Mouse (Mus musculus) heart, postnatal 36 days (tissue): ENCODE results near the gene Fat1. TPM values are rescaled to one million over a fixed set of nuclear protein-coding genes. Genes with fewer than 3 reads are reported as not detected.

Experiments
- DNase-seq, 2 experiments: peaks; one replicate each; pipeline ENCODE4 v3.0.0; 2021 to 2022
- intact Hi-C: fragments of 180-260 bp; cut with DNase I; formaldehyde crosslinking; loops from one replicate; pipeline ENCODE4 v1.15.1; 2025
- total RNA-seq, 2 experiments: library from RNA; stranded (reverse); gene quantifications; 2 replicates each; pipeline ENCODE4 v1.2.3; 2021

Fat1 gene
- 10 to 100 TPM; 14.9 to 19.2 TPM for total RNA-seq

- intact Hi-C loops: loop anchor here (5.0 to 10.0 kb wide), 3 partner anchors 243 to 590 kb away; no protein-coding TSS in a partner anchor
- DNase-seq: peak; percentile 84 to 88
Observed at GRCm38 (mm10) chr8:44934850-44935497, at the start of gene Fat1. Gene Fat1 (plus strand): TSS chr8:44935447.

GRCm38 (mm10) chr8:44894626-44895025 lies 40.6 kb upstream of the Fat1 start:
- intact Hi-C loops: no loop called here
- DNase-seq: no peak

- intact Hi-C loops: no loop called here
- no peak for DNase-seq
Observed at GRCm38 (mm10) chr8:44899575-44899991, 35.7 kb upstream of the Fat1 start.

- DNase-seq: no peak
- intact Hi-C loops: no loop called here
Observed at GRCm38 (mm10) chr8:44911126-44911903, 23.9 kb upstream of the Fat1 start.

- DNase-seq: no peak
- intact Hi-C loops: no loop called here
Observed at GRCm38 (mm10) chr8:44919487-44920082, 15.7 kb upstream of the Fat1 start.

- intact Hi-C loops: no loop called here
- DNase-seq: no peak
Observed at GRCm38 (mm10) chr8:44920379-44921032, 14.7 kb upstream of the Fat1 start.

GRCm38 (mm10) chr8:44924995-44925394 lies 10.3 kb upstream of the Fat1 start:
- intact Hi-C loops: no loop called here
- DNase-seq: no peak

- intact Hi-C loops: loop anchor here (10.0 kb wide), 1 partner anchor 585 kb away; no protein-coding TSS in a partner anchor
- no peak for DNase-seq
Observed at GRCm38 (mm10) chr8:44930058-44930457, 5.2 kb upstream of the Fat1 start.

GRCm38 (mm10) chr8:44932546-44933342 lies 2.5 kb upstream of the Fat1 start:
- intact Hi-C loops: loop anchor here (10.0 kb wide), 1 partner anchor 588 kb away; no protein-coding TSS in a partner anchor
- DNase-seq: no peak

GRCm38 (mm10) chr8:44933478-44933877 lies 1.8 kb upstream of the Fat1 start:
- DNase-seq: no peak
- intact Hi-C loops: loop anchor here (10.0 kb wide), 1 partner anchor 589 kb away; no protein-coding TSS in a partner anchor

- intact Hi-C loops: loop anchor here (10.0 kb wide), 1 partner anchor 590 kb away; no protein-coding TSS in a partner anchor
- DNase-seq: no peak
Observed at GRCm38 (mm10) chr8:44934416-44934815, 831 bp upstream of the Fat1 start.

GRCm38 (mm10) chr8:44935741-44936140 lies 494 bp downstream of the Fat1 start:
- intact Hi-C loops: loop anchor here (5.0 to 10.0 kb wide), 3 partner anchors 243 to 591 kb away; no protein-coding TSS in a partner anchor
- peak; percentile 80 to 83 for DNase-seq

GRCm38 (mm10) chr8:44936481-44936961 lies 1.3 kb downstream of the Fat1 start:
- DNase-seq: no peak

GRCm38 (mm10) chr8:44937141-44937825 lies 2.0 kb downstream of the Fat1 start:
- intact Hi-C loops: loop anchor here (1.0 to 10.0 kb wide), 4 partner anchors 49 to 592 kb away; no protein-coding TSS in a partner anchor
- DNase-seq: peak; percentile 59 to 67

More at GRCm38 (mm10) chr8:44936481-44936961, 1.3 kb downstream of the Fat1 start:
- intact Hi-C loops: loop anchor here (5.0 to 10.0 kb wide), 3 partner anchors 244 to 592 kb away; no protein-coding TSS in a partner anchor

- intact Hi-C loops: loop anchor here (1.0 to 10.0 kb wide), 5 partner anchors 23 to 593 kb away; no protein-coding TSS in a partner anchor
Observed at GRCm38 (mm10) chr8:44937905-44938642, 2.8 kb downstream of the Fat1 start.

GRCm38 (mm10) chr8:44938643-44938979 lies 3.4 kb downstream of the Fat1 start:
- intact Hi-C loops: loop anchor here (2.0 to 10.0 kb wide), 4 partner anchors 22 to 594 kb away; no protein-coding TSS in a partner anchor
- no peak for DNase-seq

More at GRCm38 (mm10) chr8:44937905-44938642, 2.8 kb downstream of the Fat1 start:
- peak; percentile 90 to 92 for DNase-seq

GRCm38 (mm10) chr8:44945577-44945976 lies 10.3 kb downstream of the Fat1 start:
- DNase-seq: no peak
- intact Hi-C loops: no loop called here

GRCm38 (mm10) chr8:44948597-44948996 lies 13.3 kb downstream of the Fat1 start:
- intact Hi-C loops: no loop called here
- DNase-seq: no peak
